Comparison of ENCODE assay signal across 8 mouse cellular contexts in the genomic region with DNA sequence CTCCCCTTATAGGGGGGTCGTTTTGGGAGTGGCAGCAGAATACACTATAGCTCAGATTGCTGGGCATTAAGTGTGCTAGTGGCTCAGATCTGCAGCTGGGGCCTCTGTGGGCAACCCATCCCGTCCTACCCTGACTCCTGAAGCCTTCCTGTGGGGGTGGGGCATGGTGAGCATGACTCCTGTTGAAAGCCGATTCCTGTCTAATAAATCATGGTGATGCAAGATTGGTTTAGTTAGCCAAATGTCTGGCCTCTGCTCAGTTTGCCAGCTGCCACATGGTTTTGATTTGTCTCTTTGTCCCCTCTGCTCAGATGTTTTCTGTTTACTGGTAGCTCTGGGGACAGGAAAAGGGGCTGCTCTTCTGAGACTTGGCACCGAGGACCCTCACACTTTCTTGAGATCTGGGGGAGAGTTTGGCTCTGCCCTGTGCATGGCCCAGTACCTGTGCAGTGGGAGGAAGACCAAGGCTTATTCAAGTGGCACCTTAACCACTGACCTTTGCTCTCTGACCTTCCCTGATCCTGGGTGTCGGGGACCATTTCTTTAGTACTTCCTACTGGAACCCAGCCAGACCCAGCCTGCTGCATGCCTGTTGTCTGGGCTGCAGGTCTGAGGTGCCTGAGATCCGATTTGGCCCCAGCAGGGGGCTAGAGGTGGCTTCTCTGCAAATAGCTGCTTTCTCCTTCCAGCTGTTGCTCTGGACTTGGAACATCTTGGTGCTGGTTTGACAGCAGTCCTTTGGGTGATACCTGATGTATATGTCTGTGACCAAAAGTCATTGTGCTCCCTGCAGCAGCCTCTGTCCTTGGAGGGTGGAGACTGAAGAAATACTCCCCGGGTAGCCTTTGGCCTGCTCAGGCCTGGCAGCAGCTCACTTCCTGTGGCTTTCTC. TPM values are rescaled to one million over a fixed set of nuclear protein-coding genes. Genes with fewer than 3 reads are reported as not detected.
DNase-seq lines count a peak whose midpoint lies in the region; ATAC-seq lines count a peak whose summit lies in the region.

No protein-coding gene starts in this region.

- peak overlapping the region; percentile 67; the same call in 1 of the 2 replicates for H3K27ac ChIP-seq in forebrain, embryonic 10.5 days
- H3K27ac ChIP-seq in forebrain, embryonic 15.5 days (replicated peaks): no peak overlapping the region
- H3K27ac ChIP-seq in embryonic facial prominence, embryonic 12.5 days: peak overlapping the region; percentile 12
- peak overlapping the region; percentile 93 for H3K27ac ChIP-seq in limb, embryonic 10.5 days

- H3K9ac ChIP-seq in forebrain, embryonic 15.5 days (replicated peaks): no peak overlapping the region
- no peak overlapping the region for H3K9ac ChIP-seq in embryonic facial prominence, embryonic 12.5 days

- no peak overlapping the region for H3K4me2 ChIP-seq in forebrain, embryonic 15.5 days (replicated peaks)
- no peak overlapping the region for H3K4me2 ChIP-seq in embryonic facial prominence, embryonic 12.5 days (replicated peaks)

- no peaks in the 10 kb centered on the region for H3K9me3 ChIP-seq in forebrain, embryonic 10.5 days
- no peaks in the 10 kb centered on the region for H3K9me3 ChIP-seq in forebrain, embryonic 15.5 days
- H3K9me3 ChIP-seq in embryonic facial prominence, embryonic 12.5 days: no peaks in the 10 kb centered on the region
- no peaks in the 10 kb centered on the region for H3K9me3 ChIP-seq in limb, embryonic 10.5 days (replicated peaks)

- 57% methylated on average over 7 of the region's 7 CpGs for WGBS in forebrain, embryonic 10.5 days
- 72% methylated on average over 7 of the region's 7 CpGs for WGBS in forebrain, embryonic 15.5 days
- WGBS in embryonic facial prominence, embryonic 12.5 days: 26% methylated on average over 7 of the region's 7 CpGs
- 12% methylated on average over 7 of the region's 7 CpGs for WGBS in limb, embryonic 10.5 days

- no peak for ATAC-seq in forebrain, embryonic 15.5 days (replicated peaks)
- no peak for ATAC-seq in embryonic facial prominence, embryonic 12.5 days (ENCODE audit: insufficient number of reproducible peaks, insufficient read depth, low FRiP score, low TSS enrichment)

- no peak overlapping the region for H3K4me3 ChIP-seq in forebrain, embryonic 10.5 days
- H3K4me3 ChIP-seq in forebrain, embryonic 15.5 days: no peak overlapping the region
- no peak overlapping the region for H3K4me3 ChIP-seq in embryonic facial prominence, embryonic 12.5 days
- H3K4me3 ChIP-seq in limb, embryonic 10.5 days: peak overlapping the region; percentile 29

- H3K27me3 ChIP-seq in forebrain, embryonic 10.5 days (ENCODE audit: poor library complexity, severe bottlenecking): no peaks in the 10 kb centered on the region
- H3K27me3 ChIP-seq in forebrain, embryonic 15.5 days: no peaks in the 10 kb centered on the region
- H3K27me3 ChIP-seq in embryonic facial prominence, embryonic 12.5 days: no peaks in the 10 kb centered on the region
- no peaks in the 10 kb centered on the region for H3K27me3 ChIP-seq in limb, embryonic 10.5 days (ENCODE audit: low read depth, poor library complexity, severe bottlenecking)

- peaks cover 45% of the 10 kb centered on the region for H3K4me1 ChIP-seq in forebrain, embryonic 10.5 days
- H3K4me1 ChIP-seq in forebrain, embryonic 15.5 days: peaks cover 22% of the 10 kb centered on the region
- H3K4me1 ChIP-seq in embryonic facial prominence, embryonic 12.5 days: peaks cover 24% of the 10 kb centered on the region
- peaks cover 76% of the 10 kb centered on the region for H3K4me1 ChIP-seq in limb, embryonic 10.5 days

- DNase-seq in forebrain, embryonic 10.5 days (ENCODE audit: extremely low spot score, low spot score): no peak
- peak; percentile 100 for DNase-seq in 3T3-L1 (ENCODE audit: low read depth, low spot score)
- peak; percentile 86 for DNase-seq in limb, embryonic 10.5 days (ENCODE audit: low spot score)
- no peak for DNase-seq in ovary, postnatal 36 days (ENCODE audit: low spot score)
- no peak for DNase-seq in left cerebral cortex, adult 18-20 months (ENCODE audit: low spot score in 2 of 2)
- no peak for DNase-seq in spleen, postnatal 36 days (ENCODE audit: low spot score in 2 of 2)

- H3K36me3 ChIP-seq in forebrain, embryonic 10.5 days (replicated peaks): peaks cover 30% of the 10 kb centered on the region
- peaks cover 17% of the 10 kb centered on the region for H3K36me3 ChIP-seq in forebrain, embryonic 15.5 days
- no peaks in the 10 kb centered on the region for H3K36me3 ChIP-seq in embryonic facial prominence, embryonic 12.5 days
- H3K36me3 ChIP-seq in limb, embryonic 10.5 days: no peaks in the 10 kb centered on the region

RNA-seq across cellular contexts. Expression of a gene that starts 4.4 kb away (rescaled TPM):
- 43.4 and 44.0 TPM in 2 replicates for polyA plus RNA-seq in forebrain, embryonic 10.5 days (2016; fragmentation: Nextera tagmentation; extraction: Ambion mirVana)
- 199 and 211 TPM in 2 replicates for polyA plus RNA-seq in forebrain, embryonic 15.5 days (2015; fragmentation: Nextera tagmentation; extraction: Ambion mirVana)
- polyA plus RNA-seq in embryonic facial prominence, embryonic 12.5 days (2016; fragmentation: Nextera tagmentation; extraction: Ambion mirVana): 21.3 and 21.5 TPM in 2 replicates
- polyA plus RNA-seq in limb, embryonic 10.5 days (2016; fragmentation: Nextera tagmentation; extraction: Ambion mirVana): 4.6 and 4.8 TPM in 2 replicates
- total RNA-seq in left cerebral cortex, adult 18-20 months (2021): 100 to 1,000 TPM; 423 to 437 TPM

RNA-seq across cellular contexts. Expression of a gene that starts 12.8 kb away (rescaled TPM):
- polyA plus RNA-seq in forebrain, embryonic 10.5 days (2016; fragmentation: Nextera tagmentation; extraction: Ambion mirVana): 15.2 and 16.5 TPM in 2 replicates
- polyA plus RNA-seq in forebrain, embryonic 15.5 days (2015; fragmentation: Nextera tagmentation; extraction: Ambion mirVana): 15.4 and 18.0 TPM in 2 replicates
- 8.1 and 13.5 TPM in 2 replicates for polyA plus RNA-seq in embryonic facial prominence, embryonic 12.5 days (2016; fragmentation: Nextera tagmentation; extraction: Ambion mirVana)
- polyA plus RNA-seq in limb, embryonic 10.5 days (2016; fragmentation: Nextera tagmentation; extraction: Ambion mirVana): 13.1 and 17.2 TPM in 2 replicates
- 10 to 100 TPM; 35.4 to 40.3 TPM for total RNA-seq in left cerebral cortex, adult 18-20 months (2021)

RNA-seq across cellular contexts. Expression of a gene that starts 30.8 kb away (rescaled TPM):
- 0.30 and 0.41 TPM in 2 replicates for polyA plus RNA-seq in forebrain, embryonic 10.5 days (2016; fragmentation: Nextera tagmentation; extraction: Ambion mirVana)
- 3.0 and 3.4 TPM in 2 replicates for polyA plus RNA-seq in forebrain, embryonic 15.5 days (2015; fragmentation: Nextera tagmentation; extraction: Ambion mirVana)
- 6.9 TPM in 2 replicates for polyA plus RNA-seq in embryonic facial prominence, embryonic 12.5 days (2016; fragmentation: Nextera tagmentation; extraction: Ambion mirVana)
- 6.1 and 7.3 TPM in 2 replicates for polyA plus RNA-seq in limb, embryonic 10.5 days (2016; fragmentation: Nextera tagmentation; extraction: Ambion mirVana)
- total RNA-seq in left cerebral cortex, adult 18-20 months (2021): 10 to 100 TPM; 12.0 to 14.4 TPM

RNA-seq across cellular contexts. Expression of a gene that starts 47.6 kb away (rescaled TPM):
- not detected in 2 replicates for polyA plus RNA-seq in forebrain, embryonic 10.5 days (2016; fragmentation: Nextera tagmentation; extraction: Ambion mirVana)
- polyA plus RNA-seq in forebrain, embryonic 15.5 days (2015; fragmentation: Nextera tagmentation; extraction: Ambion mirVana): not detected in 2 replicates
- polyA plus RNA-seq in embryonic facial prominence, embryonic 12.5 days (2016; fragmentation: Nextera tagmentation; extraction: Ambion mirVana): not detected in 2 replicates
- polyA plus RNA-seq in limb, embryonic 10.5 days (2016; fragmentation: Nextera tagmentation; extraction: Ambion mirVana): not detected in 2 replicates
- not detected for total RNA-seq in left cerebral cortex, adult 18-20 months (2021)

RNA-seq across cellular contexts. Expression of a gene that starts 51.9 kb away (rescaled TPM):
- 53.1 and 56.8 TPM in 2 replicates for polyA plus RNA-seq in forebrain, embryonic 10.5 days (2016; fragmentation: Nextera tagmentation; extraction: Ambion mirVana)
- 34.9 and 35.8 TPM in 2 replicates for polyA plus RNA-seq in forebrain, embryonic 15.5 days (2015; fragmentation: Nextera tagmentation; extraction: Ambion mirVana)
- polyA plus RNA-seq in embryonic facial prominence, embryonic 12.5 days (2016; fragmentation: Nextera tagmentation; extraction: Ambion mirVana): 35.0 and 35.2 TPM in 2 replicates
- polyA plus RNA-seq in limb, embryonic 10.5 days (2016; fragmentation: Nextera tagmentation; extraction: Ambion mirVana): 53.1 and 57.3 TPM in 2 replicates
- 10 to 100 TPM; 55.0 to 58.6 TPM for total RNA-seq in left cerebral cortex, adult 18-20 months (2021)

Comparison
In these comparisons a context has a peak if more than half of its experiments do, and no peak if none do; other contexts are left out.
1. DNase-seq: peak in 3T3-L1 (single experiment) and limb, embryonic 10.5 days (single experiment); none in forebrain, embryonic 10.5 days (single experiment), ovary, postnatal 36 days (single experiment), left cerebral cortex, adult 18-20 months (0 of 2) and spleen, postnatal 36 days (0 of 2).